Mouse (Mus musculus) heart, embryonic 12.5 days (tissue): ENCODE data around the gene Prkx. TPM values are rescaled to one million over a fixed set of nuclear protein-coding genes. Genes with fewer than 3 reads are reported as not detected.

Experiments
- ATAC-seq: fragments of 200-750 bp; cut with Nextera tagmentation; 2 replicates; pipeline ENCODE4 v1.8.0; 2017; ENCODE audit warnings: moderate TSS enrichment, moderate library complexity; ENCODE audit not compliant: insufficient number of reproducible peaks, low FRiP score
- H3K27ac ChIP-seq: fragments of 300-500 bp; sonication (generic); 2 replicates; pipeline ENCODE4 v1.5.1; 2016; ENCODE audit warnings: mild to moderate bottlenecking, moderate library complexity; ENCODE audit not compliant: poor library complexity, severe bottlenecking
- H3K27me3 ChIP-seq: fragments of 300-500 bp; sonication (generic); replicated peaks from 2 replicates; pipeline ENCODE4 v1.6.1; 2016; ENCODE audit warnings: mild to moderate bottlenecking, moderate library complexity
- H3K36me3 ChIP-seq: fragments of 300-500 bp; sonication (generic); 2 replicates; pipeline ENCODE4 v1.6.1; 2016; ENCODE audit warnings: mild to moderate bottlenecking, moderate library complexity
- H3K4me1 ChIP-seq: fragments of 300-500 bp; sonication (generic); replicated peaks from 2 replicates; pipeline ENCODE4 v1.6.1; 2016; ENCODE audit warnings: mild to moderate bottlenecking
- H3K4me2 ChIP-seq: fragments of 300-500 bp; sonication (generic); 2 replicates; pipeline ENCODE4 v1.6.1; 2016; ENCODE audit warnings: mild to moderate bottlenecking, moderate library complexity
- H3K4me3 ChIP-seq: fragments of 300-500 bp; sonication (generic); 2 replicates; pipeline ENCODE4 v1.5.1; 2016; ENCODE audit warnings: mild to moderate bottlenecking
- H3K9ac ChIP-seq: fragments of 300-500 bp; sonication (generic); 2 replicates; pipeline ENCODE4 v1.6.1; 2016; ENCODE audit warnings: mild to moderate bottlenecking, moderate library complexity
- H3K9me3 ChIP-seq: fragments of 300-500 bp; sonication (generic); replicated peaks from 2 replicates; pipeline ENCODE4 v1.6.1; 2016; ENCODE audit warnings: mild to moderate bottlenecking, moderate library complexity
- WGBS: fragments of 180-500 bp; shearing (Covaris S2); methylation state at CpG from one replicate; pipeline ENCODE4 v1.1.7; 2016; 5-methylcytosine and 5-hydroxymethylcytosine counted together
- polyA plus RNA-seq: library from polyadenylated mRNA; unstranded; fragments of >200 nt; fragmentation: Nextera tagmentation; extraction: Ambion mirVana; gene quantifications from 2 replicates; pipeline ENCODE4 v1.2.1, GENCODE M21; 2016

The Prkx gene
- polyA plus RNA-seq, 1 experiment from 2014 or later, result 11.4 TPM

DNA sequence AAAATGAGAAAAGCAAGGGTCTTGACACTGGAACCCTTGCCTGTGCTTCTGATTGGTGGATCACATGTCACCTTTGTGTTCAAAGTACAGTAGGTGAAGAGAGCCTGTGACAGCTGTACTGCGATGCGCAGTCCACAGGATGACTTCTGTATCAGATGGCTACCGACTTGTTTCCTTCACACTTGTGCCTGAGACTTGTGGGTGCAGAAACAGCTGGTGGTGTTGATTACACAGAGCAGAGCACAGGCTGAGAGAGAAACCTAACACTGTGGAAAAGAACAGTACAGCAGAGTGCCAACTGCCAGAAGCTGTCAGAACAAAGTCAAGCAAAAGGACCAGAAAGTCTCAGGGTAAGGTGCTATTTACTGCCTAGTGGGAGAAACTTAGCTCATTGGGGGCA, 7.4 kb downstream of the Prkx start:
- Histone ChIP-seq H3K27me3 (no peaks in the 10 kb centered on the region), H3K9me3 (no peaks in the 10 kb centered on the region), H3K4me2 (no peak overlapping the region), H3K36me3 (no peaks in the 10 kb centered on the region; the same call in 1 of the 2 replicates), H3K27ac (no peak overlapping the region), H3K4me1 (no peaks in the 10 kb centered on the region), H3K4me3 (no peak overlapping the region), H3K9ac (no peak overlapping the region)
- no peak for ATAC-seq
- 84% methylated on average over 3 of the region's 3 CpGs for WGBS

DNA sequence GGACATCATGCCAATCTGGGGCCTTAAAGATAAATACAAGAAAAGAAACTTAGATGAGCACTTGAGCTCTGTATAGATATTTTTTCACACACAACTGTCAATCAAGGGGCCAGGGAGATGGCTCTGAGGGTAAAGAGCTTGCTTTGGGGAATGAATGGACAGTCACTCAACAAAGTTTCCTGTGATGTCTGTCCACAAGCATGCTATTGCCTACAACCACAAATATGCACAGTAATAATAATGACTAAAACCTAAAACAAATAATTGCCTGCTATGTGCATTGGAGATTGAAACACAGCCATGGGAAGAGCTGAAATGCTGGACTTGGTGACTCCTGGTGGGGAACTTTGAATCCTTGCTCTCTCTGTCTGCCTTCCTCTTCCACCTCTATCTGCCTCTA, 9.7 kb downstream of the Prkx start:
- no peak overlapping the region for H3K4me2 ChIP-seq
- ATAC-seq, result no peak
- peaks cover under 1% of the 10 kb centered on the region for H3K36me3 ChIP-seq
- no peak overlapping the region for H3K27ac ChIP-seq
- no peaks in the 10 kb centered on the region for H3K27me3 ChIP-seq
- no peaks in the 10 kb centered on the region for H3K4me1 ChIP-seq
- no peaks in the 10 kb centered on the region for H3K9me3 ChIP-seq
- no peak overlapping the region for H3K4me3 ChIP-seq
- H3K9ac ChIP-seq, result no peak overlapping the region

DNA sequence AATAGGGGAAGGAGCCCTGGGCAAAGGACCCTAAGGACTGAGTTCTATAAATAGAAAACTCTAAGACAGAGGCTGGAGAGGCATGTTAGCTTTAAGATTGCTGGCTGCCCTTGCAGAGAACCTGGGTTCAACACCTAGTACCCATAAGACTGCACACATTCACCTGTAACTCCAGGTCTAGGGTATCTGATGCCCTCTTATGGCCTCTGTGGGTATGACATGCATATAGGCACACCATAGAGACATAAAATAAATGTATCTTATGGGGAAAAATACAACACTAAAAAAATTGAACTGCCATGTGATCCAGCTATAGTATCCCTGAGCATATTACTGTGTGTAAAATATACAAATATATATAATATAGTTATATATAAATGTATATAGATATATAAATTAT, 18.3 kb downstream of the Prkx start:
- H3K4me2 ChIP-seq, result no peak overlapping the region
- ATAC-seq, result no peak
- H3K4me1 ChIP-seq, result no peaks in the 10 kb centered on the region
- H3K9ac ChIP-seq, result no peak overlapping the region
- H3K9me3 ChIP-seq, result no peaks in the 10 kb centered on the region
- no peaks in the 10 kb centered on the region for H3K27me3 ChIP-seq
- no peak overlapping the region for H3K4me3 ChIP-seq
- no peak overlapping the region for H3K27ac ChIP-seq
- H3K36me3 ChIP-seq, result peaks cover 10% of the 10 kb centered on the region; the same call in 1 of the 2 replicates

DNA sequence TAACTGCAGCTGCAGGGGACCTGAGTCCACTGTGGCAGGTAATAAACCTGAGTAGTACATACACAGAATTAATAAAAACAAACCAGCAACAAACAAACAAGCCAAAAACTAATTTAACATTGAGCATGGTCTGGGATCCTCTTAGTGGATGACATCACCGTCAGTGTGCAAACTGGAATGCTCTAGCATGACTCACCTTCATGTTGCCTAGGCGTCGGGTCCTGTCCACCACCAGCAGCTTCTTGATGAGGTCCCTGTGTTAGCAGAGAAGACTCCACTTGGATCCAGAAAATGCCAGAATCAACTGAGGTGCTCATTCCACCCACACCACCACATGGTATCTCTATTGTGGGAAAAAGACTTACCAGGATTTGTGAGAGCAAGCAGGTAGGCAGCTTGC, 30.9 kb downstream of the Prkx start:
- no peaks in the 10 kb centered on the region for H3K27me3 ChIP-seq
- H3K9ac ChIP-seq, result no peak overlapping the region
- no peak overlapping the region for H3K27ac ChIP-seq
- no peak overlapping the region for H3K4me3 ChIP-seq
- ATAC-seq, result no peak
- no peaks in the 10 kb centered on the region for H3K9me3 ChIP-seq
- H3K4me2 ChIP-seq, result no peak overlapping the region
- H3K4me1 ChIP-seq, result no peaks in the 10 kb centered on the region
- 89% methylated on average over 3 of the region's 3 CpGs for WGBS
- peaks cover 13% of the 10 kb centered on the region for H3K36me3 ChIP-seq

DNA sequence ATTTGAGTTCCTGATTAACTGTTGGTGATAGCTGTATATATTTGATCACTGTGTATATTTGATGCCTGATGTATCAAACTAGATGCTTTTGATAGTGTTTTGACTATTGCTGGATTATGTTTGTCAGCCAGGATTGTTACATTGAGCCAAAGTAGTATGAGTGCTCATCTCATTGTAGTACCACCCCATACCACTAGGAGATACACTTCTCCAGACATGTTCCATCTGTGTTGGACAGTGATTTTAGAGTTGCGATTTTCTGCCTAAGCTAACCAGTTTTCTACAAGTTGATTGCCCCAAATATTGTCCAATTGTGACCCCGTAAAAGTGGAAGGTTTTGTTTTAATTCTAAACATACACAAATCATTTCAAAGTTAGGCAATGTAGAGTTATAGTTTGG, 51.8 kb downstream of the Prkx start:
- Histone ChIP-seq H3K4me2 (no peak overlapping the region), H3K4me3 (no peak overlapping the region), H3K27ac (no peak overlapping the region), H3K27me3 (no peaks in the 10 kb centered on the region), H3K9ac (no peak overlapping the region), H3K4me1 (no peaks in the 10 kb centered on the region), H3K9me3 (no peaks in the 10 kb centered on the region), H3K36me3 (no peaks in the 10 kb centered on the region)
- 60% methylated on average over 2 of the region's 2 CpGs for WGBS
- ATAC-seq, result no peak

DNA sequence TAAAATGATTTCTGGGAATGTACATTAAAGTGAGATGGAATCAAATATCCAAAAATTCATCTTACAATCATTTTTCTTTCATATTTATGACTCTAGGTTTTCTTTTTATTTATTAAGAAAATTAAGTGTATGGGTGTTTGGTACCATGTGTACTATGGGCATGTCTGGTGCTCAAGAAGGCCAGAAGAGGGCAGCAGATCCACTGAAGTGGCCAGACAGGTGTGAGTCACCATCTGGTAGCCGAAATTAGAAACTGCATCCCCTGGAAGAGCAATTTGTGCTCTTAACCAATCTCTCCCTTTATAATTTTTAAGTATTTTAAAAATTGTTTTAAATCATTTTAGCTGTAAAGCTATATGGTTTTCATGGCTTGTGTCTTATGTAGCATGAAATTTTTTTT, 54.7 kb downstream of the Prkx start:
- Histone ChIP-seq H3K4me3 (no peak overlapping the region), H3K27me3 (no peaks in the 10 kb centered on the region), H3K36me3 (no peaks in the 10 kb centered on the region), H3K9me3 (no peaks in the 10 kb centered on the region), H3K9ac (no peak overlapping the region), H3K27ac (no peak overlapping the region), H3K4me2 (no peak overlapping the region), H3K4me1 (no peaks in the 10 kb centered on the region)
- 22% methylated on average over 1 of the region's 1 CpGs for WGBS
- ATAC-seq, result no peak

DNA sequence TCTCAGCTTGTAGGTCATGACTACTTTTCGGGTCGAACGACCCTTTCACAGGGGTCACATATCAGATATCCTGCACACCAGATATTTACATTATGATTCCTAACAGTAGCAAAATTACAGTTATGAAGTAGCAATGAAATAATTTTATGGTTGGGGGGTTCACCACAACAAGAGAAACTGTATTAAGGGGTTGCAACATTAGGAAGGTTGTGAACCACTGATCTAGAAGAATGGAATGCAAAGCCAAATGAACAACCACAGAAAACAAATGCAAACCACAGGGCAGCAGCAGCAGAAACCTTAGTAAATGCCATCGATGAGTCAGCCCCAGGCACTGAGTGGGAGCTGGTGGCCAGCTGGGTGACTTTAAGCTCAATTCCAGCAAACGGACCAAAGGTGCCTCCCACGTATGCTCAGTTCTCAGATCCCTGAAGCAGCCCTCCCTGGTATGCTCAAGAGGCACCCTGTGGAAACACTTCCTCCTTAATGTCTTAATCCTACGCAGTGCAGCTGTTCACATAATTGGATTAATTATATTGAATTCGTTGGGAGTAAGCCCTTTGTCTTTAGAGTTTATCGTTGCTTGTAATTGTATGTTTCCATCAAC, 62.0 kb downstream of the Prkx start:
- Histone ChIP-seq H3K27me3 (no peaks in the 10 kb centered on the region), H3K36me3 (no peaks in the 10 kb centered on the region), H3K9me3 (no peaks in the 10 kb centered on the region), H3K4me3 (no peak overlapping the region), H3K4me1 (no peaks in the 10 kb centered on the region), H3K27ac (no peak overlapping the region), H3K9ac (no peak overlapping the region), H3K4me2 (no peak overlapping the region)
- 70% methylated on average over 9 of the region's 9 CpGs for WGBS
- no peak for ATAC-seq

DNA sequence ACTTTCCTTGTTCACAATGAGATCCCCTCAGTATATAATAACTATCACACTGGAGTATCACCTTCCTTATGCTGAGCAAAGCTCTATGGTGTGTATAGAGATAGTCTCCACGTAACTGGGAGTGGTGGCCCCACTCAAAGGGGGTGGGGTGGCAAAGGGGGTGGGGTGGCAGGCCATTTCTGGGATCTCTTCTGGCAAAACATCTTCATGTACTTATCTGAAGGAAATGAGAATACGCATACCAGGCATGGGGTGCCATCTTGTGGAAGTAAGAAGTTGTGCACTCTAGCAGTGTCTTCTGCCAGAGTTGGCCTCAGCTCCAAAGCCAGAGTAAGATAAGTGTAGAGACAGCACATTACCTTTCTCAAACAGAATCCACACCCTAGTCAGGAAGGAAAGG, 75.8 kb downstream of the Prkx start:
- H3K9me3 ChIP-seq, result no peaks in the 10 kb centered on the region
- no peak overlapping the region for H3K4me2 ChIP-seq
- no peaks in the 10 kb centered on the region for H3K27me3 ChIP-seq
- H3K4me1 ChIP-seq, result no peaks in the 10 kb centered on the region
- H3K9ac ChIP-seq, result no peak overlapping the region
- 14% methylated on average over 2 of the region's 2 CpGs for WGBS
- ATAC-seq, result no peak
- no peak overlapping the region for H3K4me3 ChIP-seq
- no peak overlapping the region for H3K27ac ChIP-seq
- H3K36me3 ChIP-seq, result no peaks in the 10 kb centered on the region

Other genes with a start within 250 kb of the Prkx start
- not detected in 2 replicates for gene Pbsn, start 57.3 kb upstream of the Prkx start, polyA plus RNA-seq
- not detected in 2 replicates for gene Gm14744, start 68.5 kb upstream of the Prkx start, polyA plus RNA-seq
- gene 5430402E10Rik, start 128.8 kb upstream of the Prkx start, polyA plus RNA-seq, result not detected in 2 replicates